Mouse (Mus musculus) liver, embryonic 14.5 days (tissue): Measurements from ENCODE around the gene Nav2. TPM values are rescaled to one million over a fixed set of nuclear protein-coding genes. Genes with fewer than 3 reads are reported as not detected.

Source experiments
- ATAC-seq: fragments of 200-750 bp; cut with Nextera tagmentation; 2 replicates; pipeline ENCODE4 v1.8.0; 2017; ENCODE audit warnings: moderate number of reproducible peaks, mild to moderate bottlenecking, moderate library complexity; ENCODE audit not compliant: insufficient read depth
- DNase-seq, 3 experiments: peaks; one replicate each; pipeline ENCODE4 v3.0.0-alpha.2; 2012 to 2013; ENCODE audit warnings: low read depth in 3 of 3, low spot score in 3 of 3
- H3K27ac ChIP-seq: fragments of 300-500 bp; sonication (generic); 2 replicates; pipeline ENCODE4 v1.5.1; 2014; ENCODE audit warnings: moderate library complexity, mild to moderate bottlenecking, control low read depth, inconsistent platforms
- H3K27me3 ChIP-seq: fragments of 300-500 bp; sonication (generic); 2 replicates; pipeline ENCODE4 v1.6.1; 2014; ENCODE audit warnings: mild to moderate bottlenecking, low read length, moderate library complexity; ENCODE audit not compliant: control insufficient read depth, insufficient read depth
- H3K36me3 ChIP-seq: fragments of 300-500 bp; sonication (generic); replicated peaks from 2 replicates; pipeline ENCODE4 v1.6.1; 2014; ENCODE audit warnings: low read depth; ENCODE audit not compliant: control insufficient read depth, insufficient read depth
- H3K4me1 ChIP-seq, 2 experiments: fragments of 200-500 bp in 1 of 2; fragments of 300-500 bp in 1 of 2; sonication (generic) in 1 of 2; replicated peaks; 2 replicates each; pipeline ENCODE4 v1.6.1; 2012 to 2014; ENCODE audit warnings: antibody characterized with exemption in 1 of 2, inconsistent platforms in 1 of 2, low read length in 1 of 2; ENCODE audit not compliant: control insufficient read depth in 2 of 2, insufficient read depth in 2 of 2
- H3K4me2 ChIP-seq: fragments of 300-500 bp; sonication (generic); 2 replicates; pipeline ENCODE4 v1.6.1; 2014; ENCODE audit warnings: low read depth, mild to moderate bottlenecking, control low read depth, moderate library complexity
- H3K4me3 ChIP-seq, 2 experiments: fragments of 200-500 bp in 1 of 2; fragments of 300-500 bp in 1 of 2; sonication (generic) in 1 of 2; 2 replicates each; pipeline ENCODE4 v1.5.1; 2012 to 2014; ENCODE audit warnings: low read depth in 2 of 2, low read length in 2 of 2, mild to moderate bottlenecking in 2 of 2, control low read depth in 1 of 2, inconsistent platforms in 1 of 2, moderate library complexity in 1 of 2; ENCODE audit not compliant: insufficient read depth in 1 of 2
- H3K9ac ChIP-seq: fragments of 300-500 bp; sonication (generic); replicated peaks from 2 replicates; pipeline ENCODE4 v1.6.1; 2014; ENCODE audit warnings: mild to moderate bottlenecking, control low read depth, moderate library complexity
- H3K9me3 ChIP-seq: fragments of 300-500 bp; sonication (generic); 2 replicates; pipeline ENCODE4 v1.6.1; 2016; ENCODE audit warnings: low read length, mixed read lengths; ENCODE audit not compliant: control insufficient read depth
- CTCF ChIP-seq: IDR thresholded peaks from 2 replicates; pipeline ENCODE4 v1.5.1; 2016; ENCODE audit warnings: antibody characterized with exemption, low read depth, control low read depth
- EP300 ChIP-seq: IDR thresholded peaks from 2 replicates; pipeline ENCODE4 v1.6.1; 2016; ENCODE audit warnings: antibody characterized with exemption, low read depth
- WGBS: fragments of 180-500 bp; shearing (Covaris S2); extraction: QIAGEN DNeasy Blood & Tissue Kit; methylation state at CpG from one replicate; pipeline ENCODE4 v1.1.7; 2014; ENCODE audit not compliant: insufficient replicate concordance; 5-methylcytosine and 5-hydroxymethylcytosine counted together
- polyA plus RNA-seq, 2 experiments: library from polyadenylated mRNA; depleted of rRNA in 1 of 2; stranded (reverse) in 1 of 2; unstranded in 1 of 2; fragments of >200 nt; fragmentation: Nextera tagmentation in 1 of 2; extraction: Ambion mirVana in 1 of 2; gene quantifications; 2 replicates each; pipeline versions ENCODE4 v1.2.1 to v1.2.3; 2012 to 2014

Nav2 gene
- polyA plus RNA-seq, 2 experiments, result 1.5 to 1.6 TPM

DNA sequence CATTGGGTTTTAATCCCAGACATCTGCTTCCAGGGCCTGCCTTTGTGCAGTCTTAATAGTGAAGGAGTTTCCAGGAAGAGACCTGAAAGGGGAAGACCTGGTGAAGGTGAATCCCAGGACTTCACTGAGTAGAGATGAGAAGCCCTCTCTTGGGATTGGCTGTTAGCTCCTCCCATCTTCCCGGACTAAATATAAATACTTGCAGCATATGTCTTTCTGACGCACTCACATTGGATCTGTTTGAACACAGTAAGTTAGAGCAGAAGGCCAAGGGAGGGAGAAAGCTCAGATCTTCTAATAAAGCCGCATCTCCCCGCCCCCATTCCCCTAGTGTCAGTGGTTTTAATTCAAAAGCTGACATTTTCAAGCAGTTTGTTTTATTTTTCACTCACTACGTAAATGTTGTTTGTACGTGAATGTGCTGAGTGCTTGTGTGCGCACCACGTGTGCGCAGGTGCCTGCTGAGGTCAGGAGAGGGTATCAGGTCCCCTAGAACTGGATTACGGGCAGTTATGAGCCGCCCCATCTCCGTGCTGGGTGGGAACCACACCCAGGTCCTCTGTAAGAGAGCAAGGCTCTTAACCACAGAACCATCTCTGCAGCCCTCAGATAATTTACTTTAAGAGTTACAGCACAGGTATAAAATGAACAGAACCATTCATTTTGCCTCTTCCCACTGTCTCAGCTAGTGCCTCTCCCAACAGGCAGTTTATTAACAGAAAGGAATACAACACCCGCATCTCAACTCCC, 365.6 kb downstream of the Nav2 start:
- no peak overlapping the region for H3K4me2 ChIP-seq
- H3K36me3 ChIP-seq, result no peaks in the 10 kb centered on the region
- no peaks in the 10 kb centered on the region for H3K27me3 ChIP-seq
- H3K4me1 ChIP-seq, result no peaks in the 10 kb centered on the region; a peak in 1 of 4 replicates
- TF ChIP-seq EP300 (no peak), CTCF (no peak)
- no peak overlapping the region for H3K4me3 ChIP-seq
- no peak overlapping the region for H3K9ac ChIP-seq
- WGBS, result 54% methylated on average over 13 of the region's 13 CpGs
- ATAC-seq (peak; percentile 52; the same call in 1 of the 2 replicates), DNase-seq (no peak)
- H3K27ac ChIP-seq, result no peak overlapping the region
- no peaks in the 10 kb centered on the region for H3K9me3 ChIP-seq

DNA sequence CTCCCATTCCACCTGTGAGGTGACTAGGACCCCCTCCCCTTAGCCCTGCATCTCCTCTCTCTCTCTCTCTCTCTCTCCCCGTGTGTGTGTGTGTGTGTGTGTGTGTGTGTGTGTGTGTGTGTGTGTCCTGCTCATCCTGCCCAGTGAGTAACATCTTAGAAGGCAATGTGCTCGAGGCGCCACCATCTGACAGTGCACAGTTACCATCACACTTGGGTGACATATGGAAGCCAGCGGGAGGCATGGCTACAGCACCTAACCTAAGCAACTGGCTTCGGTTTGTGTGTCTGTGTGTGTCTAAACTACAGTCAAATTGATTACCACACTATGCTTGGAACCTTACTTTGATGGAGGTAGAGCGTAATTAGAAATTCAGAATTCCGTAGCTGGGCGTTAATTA, 366.2 kb downstream of the Nav2 start:
- no peak overlapping the region for H3K4me3 ChIP-seq
- 61% methylated on average over 8 of the region's 8 CpGs for WGBS
- H3K27ac ChIP-seq, result no peak overlapping the region
- DNase-seq (no peak), ATAC-seq (no peak)
- H3K4me1 ChIP-seq, result no peaks in the 10 kb centered on the region; a peak in 1 of 4 replicates
- H3K4me2 ChIP-seq, result no peak overlapping the region
- H3K9me3 ChIP-seq, result no peaks in the 10 kb centered on the region
- H3K9ac ChIP-seq, result no peak overlapping the region
- TF ChIP-seq EP300 (no peak), CTCF (no peak)
- H3K36me3 ChIP-seq, result no peaks in the 10 kb centered on the region
- no peaks in the 10 kb centered on the region for H3K27me3 ChIP-seq

DNA sequence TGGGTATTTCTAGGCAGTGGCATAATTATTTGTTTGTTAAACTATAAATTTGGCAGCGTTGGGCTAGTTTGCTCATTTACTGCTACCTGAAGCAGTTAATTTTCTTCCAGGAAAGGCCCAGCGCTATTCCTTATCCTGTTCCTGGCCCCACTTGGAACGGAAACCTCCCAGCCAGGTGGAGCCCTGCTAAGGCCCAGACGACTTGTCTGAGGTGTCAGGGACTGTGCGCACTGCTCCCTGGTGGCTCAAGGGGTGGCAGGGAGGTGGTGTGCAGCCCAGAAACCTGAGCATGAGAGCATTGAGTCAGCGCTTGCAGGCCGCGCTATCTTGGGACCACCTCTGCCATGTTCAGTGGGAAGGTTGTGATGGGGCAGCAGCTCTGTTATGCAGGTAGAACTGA, 367.6 kb downstream of the Nav2 start:
- TF ChIP-seq EP300 (no peak), CTCF (no peak)
- Histone ChIP-seq H3K27me3 (no peaks in the 10 kb centered on the region), H3K36me3 (no peaks in the 10 kb centered on the region), H3K9ac (no peak overlapping the region), H3K27ac (no peak overlapping the region), H3K4me3 (no peak overlapping the region), H3K9me3 (no peaks in the 10 kb centered on the region), H3K4me1 (no peaks in the 10 kb centered on the region; a peak in 1 of 4 replicates), H3K4me2 (no peak overlapping the region)
- ATAC-seq (no peak), DNase-seq (no peak)
- 81% methylated on average over 8 of the region's 8 CpGs for WGBS

DNA sequence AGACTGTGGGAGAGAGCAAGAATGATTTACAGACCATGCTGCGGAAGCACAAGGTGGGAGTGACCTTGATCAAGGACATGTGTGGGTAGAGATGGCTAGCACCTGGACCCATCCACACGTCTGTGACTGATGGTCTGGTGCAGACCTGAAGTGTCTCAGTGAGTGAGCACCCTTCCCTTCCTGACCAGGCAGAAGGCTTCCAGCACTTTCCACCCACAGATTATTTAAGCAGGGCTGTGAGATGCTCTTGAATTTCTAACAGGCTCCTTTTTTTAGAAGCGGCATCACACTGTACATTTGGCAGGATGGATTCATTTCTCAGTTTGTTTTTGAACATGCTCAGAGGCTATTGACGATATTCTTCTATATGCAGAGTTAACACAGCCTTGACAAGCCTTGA, 369.2 kb downstream of the Nav2 start:
- 69% methylated on average over 4 of the region's 4 CpGs for WGBS
- ATAC-seq (no peak), DNase-seq (no peak)
- Histone ChIP-seq H3K4me2 (no peak overlapping the region), H3K4me1 (no peaks in the 10 kb centered on the region; a peak in 1 of 4 replicates), H3K9ac (no peak overlapping the region), H3K27me3 (no peaks in the 10 kb centered on the region), H3K9me3 (no peaks in the 10 kb centered on the region), H3K36me3 (no peaks in the 10 kb centered on the region), H3K27ac (no peak overlapping the region), H3K4me3 (no peak overlapping the region)
- TF ChIP-seq CTCF, result no peak
- no peak for TF ChIP-seq EP300

DNA sequence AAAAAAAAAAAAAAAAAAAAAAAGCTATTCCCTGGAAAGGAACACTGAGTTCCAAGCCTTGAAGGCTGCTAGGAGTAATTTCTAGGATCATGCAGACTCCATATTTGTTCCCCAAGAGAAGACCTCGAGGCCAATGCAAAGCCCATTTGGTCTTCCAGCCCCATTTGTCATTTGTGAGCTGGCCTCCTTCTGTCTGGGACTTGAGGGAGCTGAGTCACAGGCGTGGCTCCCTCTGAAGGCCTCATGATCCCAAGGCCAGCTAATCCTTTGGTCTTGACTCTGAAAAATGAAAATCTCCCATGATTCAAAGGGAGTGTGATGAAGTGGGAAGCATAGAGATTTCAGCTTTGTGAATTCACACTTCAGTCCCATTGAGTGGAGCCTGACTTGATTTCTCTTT, 370.0 kb downstream of the Nav2 start:
- Histone ChIP-seq H3K4me3 (no peak overlapping the region), H3K4me2 (no peak overlapping the region), H3K27me3 (no peaks in the 10 kb centered on the region), H3K27ac (no peak overlapping the region), H3K36me3 (no peaks in the 10 kb centered on the region), H3K9me3 (no peaks in the 10 kb centered on the region), H3K4me1 (no peaks in the 10 kb centered on the region; a peak in 1 of 4 replicates), H3K9ac (no peak overlapping the region)
- 25% methylated on average over 2 of the region's 2 CpGs for WGBS
- ATAC-seq, result no peak
- DNase-seq, result no peak
- TF ChIP-seq CTCF (no peak), EP300 (no peak)
